Mouse (Mus musculus) E14TG2a.4 (cell line): ENCODE measurements around the gene Baiap2l2.

Experiments
- H3K27me3 ChIP-seq: 2 replicates; pipeline ENCODE4 v1.6.1; 2014; ENCODE audit warnings: low read length, control low read depth; ENCODE audit not compliant: insufficient read depth
- H3K36me3 ChIP-seq: 2 replicates; pipeline ENCODE4 v1.6.1; 2014; ENCODE audit warnings: low read length, control low read depth; ENCODE audit not compliant: insufficient read depth
- H3K4me1 ChIP-seq: replicated peaks from 2 replicates; pipeline ENCODE4 v1.6.1; 2014; ENCODE audit warnings: low read depth, low read length, control low read depth
- H3K4me3 ChIP-seq: replicated peaks from 2 replicates; pipeline ENCODE4 v1.5.1; 2014; ENCODE audit warnings: mild to moderate bottlenecking, low read length
- H3K9me3 ChIP-seq: 2 replicates; pipeline ENCODE4 v1.6.1; 2014; ENCODE audit warnings: low read length, control low read depth
- CTCF ChIP-seq: conservative IDR thresholded peaks from 2 replicates; pipeline ENCODE4 v1.5.1; 2014; ENCODE audit warnings: low read length
- NANOG ChIP-seq: IDR thresholded peaks from 2 replicates; pipeline ENCODE4 v1.6.1; 2014; ENCODE audit warnings: borderline replicate concordance, low read length, mixed read lengths
- POU5F1 ChIP-seq: IDR thresholded peaks from 2 replicates; pipeline ENCODE4 v1.6.1; 2014; ENCODE audit warnings: low read length, borderline replicate concordance

Baiap2l2 gene

GRCm38 (mm10) chr15:79223641-79224040 is 61.7 kb downstream of the Baiap2l2 start:
- TF ChIP-seq CTCF: no peak
- Histone ChIP-seq H3K9me3 (no peaks in the 10 kb centered on the region), H3K36me3 (no peaks in the 10 kb centered on the region), H3K4me1 (peaks cover 30% of the 10 kb centered on the region), H3K27me3 (no peaks in the 10 kb centered on the region), H3K4me3 (peak overlapping the region; percentile 14; the same call in 1 of the 2 replicates)

- peaks cover 32% of the 10 kb centered on the region for H3K36me3 ChIP-seq
- H3K27me3 ChIP-seq: no peaks in the 10 kb centered on the region
- no peaks in the 10 kb centered on the region for H3K9me3 ChIP-seq
- TF ChIP-seq POU5F1 (no peak), NANOG (no peak), CTCF (no peak)
- H3K4me3 ChIP-seq: no peak overlapping the region
- H3K4me1 ChIP-seq: peaks cover 28% of the 10 kb centered on the region
Observed at GRCm38 (mm10) chr15:79219572-79219971, 65.8 kb downstream of the Baiap2l2 start.

- H3K9me3 ChIP-seq: no peaks in the 10 kb centered on the region
- TF ChIP-seq CTCF (no peak), POU5F1 (no peak), NANOG (no peak)
- no peaks in the 10 kb centered on the region for H3K27me3 ChIP-seq
- no peak overlapping the region for H3K4me3 ChIP-seq
- H3K4me1 ChIP-seq: peaks cover 37% of the 10 kb centered on the region
- peaks cover 49% of the 10 kb centered on the region for H3K36me3 ChIP-seq
Observed at GRCm38 (mm10) chr15:79216191-79216590, 69.1 kb downstream of the Baiap2l2 start.

- Histone ChIP-seq H3K27me3 (no peaks in the 10 kb centered on the region), H3K4me3 (peak overlapping the region; percentile 67), H3K9me3 (no peaks in the 10 kb centered on the region), H3K4me1 (peaks cover 60% of the 10 kb centered on the region), H3K36me3 (peaks cover 59% of the 10 kb centered on the region)
- no peak for TF ChIP-seq POU5F1
- no peak for TF ChIP-seq CTCF
- TF ChIP-seq NANOG: no peak
Observed at GRCm38 (mm10) chr15:79213591-79213990, 71.7 kb downstream of the Baiap2l2 start.

- no peak for TF ChIP-seq CTCF
- TF ChIP-seq NANOG: no peak
- no peak for TF ChIP-seq POU5F1
- H3K4me1 ChIP-seq: peaks cover 66% of the 10 kb centered on the region
- H3K4me3 ChIP-seq: peak overlapping the region; percentile 67
- no peaks in the 10 kb centered on the region for H3K9me3 ChIP-seq
- peaks cover 55% of the 10 kb centered on the region for H3K36me3 ChIP-seq
- H3K27me3 ChIP-seq: no peaks in the 10 kb centered on the region
Observed at GRCm38 (mm10) chr15:79212750-79213446, 72.4 kb downstream of the Baiap2l2 start.

GRCm38 (mm10) chr15:79210357-79210756 is 75.0 kb downstream of the Baiap2l2 start:
- H3K4me1 ChIP-seq: peaks cover 80% of the 10 kb centered on the region
- TF ChIP-seq CTCF (no peak), NANOG (no peak), POU5F1 (no peak)
- peaks cover 6% of the 10 kb centered on the region for H3K27me3 ChIP-seq
- H3K36me3 ChIP-seq: peaks cover 34% of the 10 kb centered on the region
- H3K4me3 ChIP-seq: peak overlapping the region; percentile 39; the same call in 1 of the 2 replicates
- no peaks in the 10 kb centered on the region for H3K9me3 ChIP-seq

GRCm38 (mm10) chr15:79208758-79209439 is 76.4 kb downstream of the Baiap2l2 start:
- no peak for TF ChIP-seq POU5F1
- TF ChIP-seq CTCF: no peak
- no peak for TF ChIP-seq NANOG
- peaks cover 74% of the 10 kb centered on the region for H3K4me1 ChIP-seq
- peaks cover 20% of the 10 kb centered on the region for H3K27me3 ChIP-seq
- H3K36me3 ChIP-seq: peaks cover 20% of the 10 kb centered on the region
- peak overlapping the region; percentile 77 for H3K4me3 ChIP-seq
- H3K9me3 ChIP-seq: no peaks in the 10 kb centered on the region

GRCm38 (mm10) chr15:79208211-79208610 is 77.1 kb downstream of the Baiap2l2 start:
- TF ChIP-seq NANOG: no peak
- no peak for TF ChIP-seq CTCF
- TF ChIP-seq POU5F1: no peak
- no peaks in the 10 kb centered on the region for H3K9me3 ChIP-seq

More at GRCm38 (mm10) chr15:79208211-79208610, 77.1 kb downstream of the Baiap2l2 start:
- Histone ChIP-seq H3K4me1 (peaks cover 67% of the 10 kb centered on the region), H3K27me3 (peaks cover 24% of the 10 kb centered on the region), H3K36me3 (peaks cover 17% of the 10 kb centered on the region), H3K4me3 (no peak overlapping the region)
